ENCODE assay signal across 8 mouse cellular contexts in the genomic region with DNA sequence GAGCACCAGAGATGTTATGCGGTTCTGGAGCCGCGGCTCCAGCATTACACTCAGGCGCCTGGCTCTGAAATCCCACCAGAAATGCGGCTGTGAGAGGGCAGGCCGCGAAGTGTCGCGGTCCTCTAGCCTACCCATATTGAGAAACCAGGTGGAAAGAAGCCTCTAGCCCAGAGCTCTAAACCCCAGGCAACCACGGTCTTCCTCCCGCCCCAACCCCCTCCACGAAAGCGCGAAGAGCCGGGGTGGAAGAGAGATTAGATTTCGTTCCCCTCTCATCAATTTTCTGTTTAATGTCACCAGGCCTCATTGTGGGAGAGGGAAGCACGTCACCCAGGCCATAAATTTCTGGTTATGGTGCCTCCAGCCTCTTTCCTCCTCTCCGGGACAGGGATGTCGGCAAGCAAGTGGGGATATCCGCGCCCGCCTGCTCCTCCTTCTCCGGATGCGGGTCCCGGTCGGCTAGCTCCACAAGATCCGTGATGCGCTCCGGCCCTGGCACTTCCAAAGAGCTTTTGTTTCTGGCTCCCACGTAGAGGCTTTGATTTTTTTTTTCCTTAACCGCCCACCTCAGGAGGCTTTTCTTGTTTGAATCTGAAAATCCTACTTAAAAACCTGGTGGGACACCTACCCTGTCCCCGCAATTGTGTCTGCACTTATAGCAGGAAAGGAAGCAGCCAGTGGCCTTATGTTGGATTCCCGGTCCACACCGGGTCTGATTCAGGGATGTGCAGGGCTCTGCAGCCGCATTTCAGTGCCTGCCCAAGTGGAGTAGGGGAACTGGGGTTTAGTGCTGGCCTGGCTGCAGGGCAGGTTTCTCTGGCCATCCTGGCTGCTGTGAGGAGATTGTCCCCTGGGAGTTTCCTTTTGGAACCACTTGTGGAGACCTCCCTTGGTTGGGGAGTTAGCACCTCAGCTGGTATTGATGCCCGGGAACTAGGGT. TPM values are rescaled to one million over a fixed set of nuclear protein-coding genes. Genes with fewer than 3 reads are reported as not detected.
DNase-seq lines count a peak whose midpoint lies in the region; ATAC-seq and TF ChIP-seq lines count a peak whose summit lies in the region.

No protein-coding gene starts in this region.

- no peak for DNase-seq in lung, adult 18-20 months
- peak; percentile 76 for DNase-seq in embryo, embryonic 9.5 days (ENCODE audit: extremely low spot score)
- DNase-seq in liver: peak; percentile 41
- DNase-seq in layer of hippocampus, adult 11-12 months (ENCODE audit: low spot score): no peak

- TF ChIP-seq POLR2A in olfactory bulb, adult 2 months (IDR thresholded peaks at IDR 0.05; ENCODE audit: insufficient read depth, low read depth, low read length): no peak

- peak overlapping the region; percentile 51 for H3K4me2 ChIP-seq in lung, embryonic 16.5 days (ENCODE audit: low read depth, low read length)
- peak overlapping the region; percentile 50 for H3K4me2 ChIP-seq in hindbrain, embryonic 12.5 days (replicated peaks)

- no peaks in the 10 kb centered on the region for H3K27me3 ChIP-seq in lung, embryonic 16.5 days (ENCODE audit: control insufficient read depth, insufficient read depth, low read depth, low read length)
- no peaks in the 10 kb centered on the region for H3K27me3 ChIP-seq in hindbrain, embryonic 12.5 days

- no peak for TF ChIP-seq CTCF in olfactory bulb, adult 2 months (IDR thresholded peaks at IDR 0.05; ENCODE audit: insufficient read depth, low read depth, low read length)

- H3K4me3 ChIP-seq in lung, embryonic 16.5 days (ENCODE audit: low read length): peak overlapping the region; percentile 30
- peak overlapping the region; percentile 18; the same call in 1 of the 2 replicates for H3K4me3 ChIP-seq in hindbrain, embryonic 12.5 days
- peak overlapping the region; percentile 4; the same call in 1 of the 2 replicates for H3K4me3 ChIP-seq in olfactory bulb, adult 2 months (ENCODE audit: insufficient read depth, low read depth, low read length)

- H3K36me3 ChIP-seq in lung, embryonic 16.5 days (ENCODE audit: control insufficient read depth, insufficient read depth, low read length): no peaks in the 10 kb centered on the region
- no peaks in the 10 kb centered on the region for H3K36me3 ChIP-seq in hindbrain, embryonic 12.5 days

- ATAC-seq in lung, embryonic 16.5 days (ENCODE audit: low read depth): no peak
- ATAC-seq in hindbrain, embryonic 12.5 days (ENCODE audit: low FRiP score): no peak
- no peak for ATAC-seq in megakaryocyte-erythroid progenitor cell, adult 5-6 weeks (replicated peaks; ENCODE audit: low FRiP score, low TSS enrichment, poor library complexity, severe bottlenecking)

- peaks cover 63% of the 10 kb centered on the region for H3K4me1 ChIP-seq in lung, embryonic 16.5 days (replicated peaks; ENCODE audit: control insufficient read depth, insufficient read depth, low read length)
- peaks cover 85% of the 10 kb centered on the region for H3K4me1 ChIP-seq in hindbrain, embryonic 12.5 days
- peaks cover 44% of the 10 kb centered on the region for H3K4me1 ChIP-seq in olfactory bulb, adult 2 months (ENCODE audit: control insufficient read depth, insufficient read depth, low read length)

- no peaks in the 10 kb centered on the region for H3K9me3 ChIP-seq in lung, embryonic 16.5 days (ENCODE audit: control insufficient read depth, low read length)
- H3K9me3 ChIP-seq in hindbrain, embryonic 12.5 days (replicated peaks): no peaks in the 10 kb centered on the region

- H3K9ac ChIP-seq in lung, embryonic 16.5 days (ENCODE audit: low read length): peak overlapping the region; percentile 65
- H3K9ac ChIP-seq in hindbrain, embryonic 12.5 days: peak overlapping the region; percentile 97

- 19% methylated on average over 36 of the region's 36 CpGs for WGBS in lung, embryonic 16.5 days
- WGBS in hindbrain, embryonic 12.5 days: 5% methylated on average over 36 of the region's 36 CpGs
- 63% methylated on average over 36 of the region's 36 CpGs for WGBS in olfactory bulb, adult 2 months

- peak overlapping the region; percentile 74 for H3K27ac ChIP-seq in lung, embryonic 16.5 days (ENCODE audit: low read length)
- H3K27ac ChIP-seq in hindbrain, embryonic 12.5 days: peak overlapping the region; percentile 99
- no peak overlapping the region for H3K27ac ChIP-seq in olfactory bulb, adult 2 months (ENCODE audit: insufficient read depth, low read depth, low read length)

RNA-seq across cellular contexts. Expression of gene Bahcc1, which starts 7.2 kb away (rescaled TPM):
- 7.0 and 7.5 TPM in 2 replicates for polyA plus RNA-seq in lung, embryonic 16.5 days (2015; fragmentation: Nextera tagmentation; extraction: Ambion mirVana)
- polyA plus RNA-seq in hindbrain, embryonic 12.5 days (2016; fragmentation: Nextera tagmentation; extraction: Ambion mirVana): 21.9 and 23.8 TPM in 2 replicates
- not detected in 2 replicates for polyA plus RNA-seq in olfactory bulb, adult 2 months (2012; ENCODE audit: insufficient read depth, insufficient read length, low replicate concordance, missing spikeins)
- 25.6 and 30.1 TPM in 2 replicates for total RNA-seq in megakaryocyte-erythroid progenitor cell, adult 5-6 weeks (2014; fragmentation: Nextera tagmentation)
- total RNA-seq in megakaryocyte-erythroid progenitor cell, adult 5-6 weeks (2017): 6.7 and 7.0 TPM in 2 replicates

Comparison
In these comparisons a context has a peak if more than half of its experiments do, and no peak if none do; other contexts are left out.
1. DNase-seq: peak in embryo, embryonic 9.5 days (single experiment) and liver (single experiment); none in lung, adult 18-20 months (0 of 2) and layer of hippocampus, adult 11-12 months (single experiment).
2. Peak in every context shown above with its lines, with median percentiles within 50 percentile points of each other: H3K4me3 ChIP-seq.